Mouse (Mus musculus) liver, embryonic 14.5 days (tissue): Measurements from ENCODE around the gene Gm21983.

Source experiments
- CTCF ChIP-seq: IDR thresholded peaks from 2 replicates; pipeline ENCODE4 v1.5.1; 2016; ENCODE audit warnings: antibody characterized with exemption, low read depth, control low read depth
- EP300 ChIP-seq: IDR thresholded peaks from 2 replicates; pipeline ENCODE4 v1.6.1; 2016; ENCODE audit warnings: antibody characterized with exemption, low read depth

GRCm38 (mm10) chr7:27132588-27132987 is 48.3 kb downstream of the Gm21983 start:
- TF ChIP-seq CTCF, result peak; percentile 47
- no peak for TF ChIP-seq EP300
